Mouse (Mus musculus) stomach, embryonic 16.5 days (tissue): ENCODE results near the gene Krtap12-1. TPM values are rescaled to one million over a fixed set of nuclear protein-coding genes. Genes with fewer than 3 reads are reported as not detected.
A peak's percentile ranks its signal among the peaks of the same experiment; 100 is the strongest.
"Not testable (repeated sequence)": the region's sequence is repeated elsewhere in the genome, so short reads cannot be mapped to it uniquely, and the experiment has no call there.

Experiments used
- ATAC-seq: fragments of 200-750 bp; cut with Nextera tagmentation; 2 replicates; pipeline ENCODE4 v1.8.0; 2017; ENCODE audit warnings: moderate number of reproducible peaks, moderate TSS enrichment; ENCODE audit not compliant: insufficient read depth, low FRiP score
- H3K27ac ChIP-seq: fragments of 300-500 bp; sonication (generic); 2 replicates; pipeline ENCODE4 v1.5.1; 2014; ENCODE audit warnings: low read length
- H3K27me3 ChIP-seq: fragments of 300-500 bp; sonication (generic); 2 replicates; pipeline ENCODE4 v1.6.1; 2014; ENCODE audit warnings: low read length, control low read depth, mixed read lengths; ENCODE audit not compliant: control insufficient read depth, insufficient read depth
- H3K36me3 ChIP-seq: fragments of 300-500 bp; sonication (generic); 2 replicates; pipeline ENCODE4 v1.6.1; 2014; ENCODE audit warnings: low read length; ENCODE audit not compliant: control insufficient read depth, insufficient read depth
- H3K4me1 ChIP-seq: fragments of 300-500 bp; sonication (generic); 2 replicates; pipeline ENCODE4 v1.6.1; 2014; ENCODE audit warnings: low read length, control low read depth, mixed read lengths; ENCODE audit not compliant: control insufficient read depth, insufficient read depth
- H3K4me2 ChIP-seq: fragments of 300-500 bp; sonication (generic); 2 replicates; pipeline ENCODE4 v1.6.1; 2014; ENCODE audit warnings: low read depth, low read length, mixed read lengths
- H3K4me3 ChIP-seq: fragments of 300-500 bp; sonication (generic); replicated peaks from 2 replicates; pipeline ENCODE4 v1.5.1; 2014; ENCODE audit warnings: mild to moderate bottlenecking, low read length
- H3K9ac ChIP-seq: fragments of 300-500 bp; sonication (generic); 2 replicates; pipeline ENCODE4 v1.6.1; 2014; ENCODE audit warnings: low read length
- H3K9me3 ChIP-seq: fragments of 300-500 bp; sonication (generic); replicated peaks from 2 replicates; pipeline ENCODE4 v1.6.1; 2016; ENCODE audit warnings: low read length, control low read depth; ENCODE audit not compliant: control insufficient read depth
- WGBS: fragments of 180-500 bp; shearing (Covaris S2); extraction: QIAGEN DNeasy Blood & Tissue Kit; methylation state at CpG from one replicate; pipeline ENCODE4 v1.1.7; 2014; 5-methylcytosine and 5-hydroxymethylcytosine counted together
- polyA plus RNA-seq: library from polyadenylated mRNA; unstranded; fragments of >200 nt; fragmentation: Nextera tagmentation; extraction: Ambion mirVana; gene quantifications from 2 replicates; pipeline ENCODE4 v1.2.1, GENCODE M21; 2015

Gene Krtap12-1
- polyA plus RNA-seq = not detected in 2 replicates

DNA sequence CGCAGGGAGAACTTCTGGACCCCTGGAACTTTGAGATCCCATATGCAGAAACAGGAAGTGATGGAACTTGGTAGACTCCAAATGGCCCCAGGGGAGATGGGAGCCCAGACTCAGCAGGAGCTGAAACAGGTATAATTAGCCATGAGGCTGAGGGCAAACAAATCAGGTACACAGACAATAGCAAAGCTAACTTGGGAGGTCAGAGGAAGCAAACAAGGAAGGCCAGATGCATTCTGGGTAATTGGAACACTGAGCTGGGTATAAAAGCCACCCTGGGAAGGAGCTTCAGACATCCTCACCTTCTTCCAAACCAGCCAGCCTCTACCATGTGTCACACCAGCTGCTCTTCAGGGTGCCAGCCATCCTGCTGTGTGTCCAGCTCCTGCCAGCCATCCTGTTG, at the start of gene Krtap12-1:
Gene Krtap12-1, plus strand, starts transcription at position 301 of the 400 bp plus-strand sequence.
- not testable (repeated sequence) for ATAC-seq

DNA sequence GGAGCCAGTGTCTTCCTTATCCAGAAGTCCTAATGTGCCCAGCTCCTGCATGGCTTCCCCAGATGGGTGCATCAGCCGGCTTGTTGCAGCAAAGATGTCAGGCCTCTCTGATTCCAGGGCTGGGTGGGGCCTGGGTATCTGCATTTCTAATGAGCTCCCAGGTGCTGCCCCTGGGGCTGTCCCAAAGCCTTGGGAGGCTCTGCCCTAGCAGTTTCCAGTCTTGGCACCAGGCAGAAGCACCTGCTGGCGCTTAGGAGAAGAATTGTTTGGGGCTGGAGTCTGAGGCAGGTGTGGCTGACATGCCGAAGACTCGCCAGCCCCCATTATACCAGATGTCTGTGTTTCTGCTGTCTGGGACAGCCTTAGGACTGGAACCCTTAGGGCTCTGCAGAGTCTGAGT, 49.7 kb upstream of the Krtap12-1 start:
- Histone ChIP-seq H3K27ac (no peak overlapping the region), H3K36me3 (no peaks in the 10 kb centered on the region), H3K9ac (no peak overlapping the region), H3K4me1 (no peaks in the 10 kb centered on the region), H3K4me3 (no peak overlapping the region), H3K9me3 (no peaks in the 10 kb centered on the region), H3K4me2 (no peak overlapping the region), H3K27me3 (no peaks in the 10 kb centered on the region)
- ATAC-seq = no peak
- WGBS = 71% methylated on average over 4 of the region's 4 CpGs

More for the DNA sequence above, at the start of gene Krtap12-1:
- H3K36me3 ChIP-seq, H3K27me3 ChIP-seq, H3K9ac ChIP-seq, H3K4me2 ChIP-seq, H3K4me1 ChIP-seq, H3K4me3 ChIP-seq, H3K9me3 ChIP-seq, H3K27ac ChIP-seq: not testable (repeated sequence)
- 85% methylated on average over 1 of the region's 1 CpGs for WGBS

DNA sequence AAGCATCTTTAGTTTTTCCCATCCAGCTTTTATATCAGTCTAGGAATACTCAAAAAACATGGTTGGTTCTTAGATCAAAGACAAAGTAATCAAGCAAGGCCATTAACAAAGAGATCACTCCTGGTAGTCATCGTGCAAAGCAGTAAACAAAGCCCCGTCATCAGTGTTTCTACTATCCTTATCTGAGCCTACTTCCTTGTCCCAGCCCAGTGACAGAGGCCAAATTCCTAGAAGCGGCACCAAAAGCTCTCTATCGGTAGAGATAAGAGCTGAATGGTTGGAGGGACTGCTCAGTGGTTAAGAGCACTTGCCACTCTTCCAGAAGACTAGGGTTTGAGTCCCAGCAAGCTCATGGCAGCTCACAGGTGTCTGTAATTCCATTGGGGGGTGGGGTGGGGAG, 48.9 kb upstream of the Krtap12-1 start:
- 28% methylated on average over 4 of the region's 4 CpGs for WGBS
- H3K36me3 ChIP-seq = no peaks in the 10 kb centered on the region
- H3K27me3 ChIP-seq = peaks cover 7% of the 10 kb centered on the region; the same call in 1 of the 2 replicates
- H3K9ac ChIP-seq = no peak overlapping the region
- no peak overlapping the region for H3K27ac ChIP-seq
- no peak for ATAC-seq
- H3K4me3 ChIP-seq = no peak overlapping the region
- H3K4me2 ChIP-seq = no peak overlapping the region
- no peaks in the 10 kb centered on the region for H3K4me1 ChIP-seq
- H3K9me3 ChIP-seq = no peaks in the 10 kb centered on the region

DNA sequence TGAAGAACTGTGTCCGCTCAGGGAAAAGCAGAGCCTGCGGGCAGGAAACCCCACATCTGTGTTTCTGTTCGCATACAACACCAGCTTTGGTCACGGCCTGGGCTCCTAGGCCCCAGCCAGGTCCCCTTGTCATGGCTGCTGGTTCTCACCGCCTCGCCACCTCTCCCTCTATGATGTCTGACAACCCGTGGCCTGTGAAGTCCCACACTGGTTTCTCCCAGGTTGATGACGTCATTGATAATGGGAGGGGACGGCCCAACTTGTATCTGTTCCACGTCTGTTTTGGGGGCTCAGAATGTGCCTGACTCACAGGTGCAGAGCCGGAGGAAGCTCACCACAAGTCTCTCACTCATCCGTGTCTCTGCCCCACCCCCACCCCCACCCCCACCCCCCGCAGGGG, 46.6 kb upstream of the Krtap12-1 start:
- 61% methylated on average over 13 of the region's 13 CpGs for WGBS
- Histone ChIP-seq H3K27ac (no peak overlapping the region), H3K36me3 (no peaks in the 10 kb centered on the region), H3K4me3 (no peak overlapping the region), H3K4me2 (no peak overlapping the region), H3K9me3 (no peaks in the 10 kb centered on the region), H3K4me1 (0 out of 2 replicates have a peak, but pooled peaks cover 9% of the 10 kb centered on the region), H3K27me3 (peaks cover 28% of the 10 kb centered on the region), H3K9ac (no peak overlapping the region)
- ATAC-seq = no peak

DNA sequence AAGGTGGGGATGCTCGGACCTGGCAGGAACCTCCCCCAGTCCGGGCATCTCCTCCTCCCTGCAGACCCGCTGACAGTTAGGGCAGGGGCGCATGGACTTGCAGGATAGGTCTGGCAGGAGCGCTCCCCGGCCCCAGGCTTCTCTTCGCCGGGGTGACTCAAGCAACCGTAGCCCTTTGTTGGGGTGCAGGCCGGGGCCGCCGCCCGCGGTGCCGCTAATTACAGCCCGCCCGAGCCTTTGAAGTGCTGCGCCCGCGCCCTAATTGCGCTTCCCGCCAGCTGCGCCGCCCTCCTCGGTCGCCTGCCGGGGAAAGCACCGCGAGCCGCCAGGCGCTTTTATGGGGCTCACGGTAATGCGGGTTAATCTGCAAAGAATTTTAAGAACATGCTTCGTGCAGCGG, 42.8 kb upstream of the Krtap12-1 start:
- Histone ChIP-seq H3K36me3 (no peaks in the 10 kb centered on the region), H3K27me3 (peaks cover 32% of the 10 kb centered on the region)
- under 1% methylated on average over 35 of the region's 35 CpGs for WGBS

DNA sequence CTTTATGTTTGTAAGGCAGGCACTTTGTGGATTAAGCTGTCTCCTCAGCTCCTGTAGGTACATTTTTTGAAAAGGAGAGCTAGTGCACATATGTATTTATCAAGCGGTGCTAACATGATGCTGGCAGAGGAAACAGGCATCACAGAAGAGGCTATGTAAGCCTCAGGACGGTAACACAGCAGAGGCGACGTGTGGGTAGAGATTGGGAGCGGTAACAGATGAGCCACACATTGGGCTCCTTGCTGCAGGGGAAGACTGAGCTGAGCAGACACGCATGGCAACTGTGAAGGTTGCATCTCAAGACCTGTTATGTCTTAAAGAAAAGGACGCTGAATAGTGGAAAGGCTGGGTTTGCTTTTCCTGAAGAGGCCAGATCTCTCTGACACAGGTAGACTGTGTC, 37.4 kb upstream of the Krtap12-1 start:
- no peak for ATAC-seq
- Histone ChIP-seq H3K9ac (no peak overlapping the region), H3K27ac (no peak overlapping the region), H3K27me3 (peaks cover 10% of the 10 kb centered on the region), H3K4me1 (peaks cover 4% of the 10 kb centered on the region; the same call in 1 of the 2 replicates), H3K36me3 (no peaks in the 10 kb centered on the region), H3K4me2 (no peak overlapping the region), H3K9me3 (no peaks in the 10 kb centered on the region), H3K4me3 (no peak overlapping the region)
- WGBS = 74% methylated on average over 7 of the region's 7 CpGs

More for the DNA sequence above, 42.8 kb upstream of the Krtap12-1 start:
- Histone ChIP-seq H3K4me3 (peak overlapping the region; percentile 37), H3K9me3 (no peaks in the 10 kb centered on the region), H3K4me1 (0 out of 2 replicates have a peak, but pooled peaks cover 9% of the 10 kb centered on the region), H3K9ac (peak overlapping the region; percentile 42; the same call in 1 of the 2 replicates), H3K4me2 (peak overlapping the region; percentile 55), H3K27ac (no peak overlapping the region)
- no peak for ATAC-seq

DNA sequence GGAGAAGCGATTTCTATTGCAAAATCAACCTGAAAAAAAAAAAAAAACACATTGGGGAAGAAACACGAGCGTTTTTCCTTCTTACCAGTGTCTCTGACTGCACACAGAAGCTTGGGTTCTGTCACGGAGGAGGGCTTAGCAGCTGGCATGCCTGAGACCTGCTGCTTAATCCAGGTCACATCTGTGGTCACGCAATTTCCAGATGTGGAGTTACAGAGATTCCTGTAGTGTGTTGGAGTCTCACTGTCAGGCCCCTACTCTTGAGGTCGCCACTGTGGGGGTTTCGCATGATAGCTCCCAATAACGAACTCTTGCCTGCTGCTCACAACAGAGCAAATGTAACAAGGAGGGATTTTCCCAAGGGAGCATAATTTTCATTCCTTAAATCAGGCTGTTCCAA, 36.2 kb upstream of the Krtap12-1 start:
- Histone ChIP-seq H3K9ac (no peak overlapping the region), H3K36me3 (no peaks in the 10 kb centered on the region), H3K9me3 (no peaks in the 10 kb centered on the region), H3K27ac (no peak overlapping the region), H3K4me3 (no peak overlapping the region), H3K4me1 (peaks cover 3% of the 10 kb centered on the region; the same call in 1 of the 2 replicates), H3K4me2 (no peak overlapping the region), H3K27me3 (peaks cover under 1% of the 10 kb centered on the region; the same call in 1 of the 2 replicates)
- WGBS = 33% methylated on average over 8 of the region's 8 CpGs
- ATAC-seq = no peak

DNA sequence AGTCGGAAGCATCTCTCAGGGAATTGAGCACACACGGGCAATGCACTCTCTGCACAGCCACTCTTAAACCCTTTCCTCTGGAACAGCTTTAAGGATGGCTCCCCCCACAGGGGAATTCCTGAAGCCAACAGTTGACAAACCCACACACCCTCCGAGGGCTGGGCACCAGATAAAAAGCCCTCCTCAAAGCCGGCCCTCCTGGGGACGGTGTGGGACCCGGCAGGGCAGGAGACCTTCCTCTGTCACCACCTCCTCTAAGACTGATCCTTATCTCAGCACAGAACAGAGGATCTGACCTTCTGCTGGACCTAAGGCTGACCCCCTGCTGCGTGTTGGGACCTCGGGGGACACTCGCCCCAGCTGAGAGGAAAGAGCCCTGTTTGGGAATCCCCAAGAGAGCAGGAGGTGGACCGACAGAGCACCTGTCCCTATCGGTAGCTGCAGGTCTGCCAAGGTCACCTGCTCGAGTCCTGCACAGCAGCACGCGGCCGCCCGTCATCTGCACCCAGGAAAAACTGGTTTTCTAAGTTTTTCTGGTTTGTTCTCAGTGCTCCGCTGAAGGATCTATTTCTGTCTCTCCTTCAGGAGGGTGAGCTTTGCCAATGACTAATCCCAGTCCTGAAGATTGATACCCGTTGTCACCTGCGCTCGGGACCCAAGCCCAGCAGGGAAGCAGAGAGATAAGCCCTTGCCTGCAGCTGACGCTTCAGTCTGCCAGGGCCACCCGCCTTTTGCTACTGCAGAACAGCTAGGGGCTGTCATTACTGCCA, 34.3 kb upstream of the Krtap12-1 start, which contains the start of gene Tspear:
Gene Tspear, plus strand, starts transcription at position 675 of the 770 bp plus-strand sequence.
- H3K27ac ChIP-seq = peak within 1 kb of the TSS; percentile 74
- no peak within 1 kb of the TSS for H3K4me3 ChIP-seq
- H3K4me1 ChIP-seq = peaks cover 3% of the 10 kb centered on the region; the same call in 1 of the 2 replicates
- WGBS = 7% methylated on average over 22 of the region's 22 CpGs
- H3K4me2 ChIP-seq = peak within 1 kb of the TSS; percentile 33
- H3K27me3 ChIP-seq = no peaks in the 10 kb centered on the region; the same call in 1 of the 2 replicates
- ATAC-seq = peak; percentile 73; the same call in 1 of the 2 replicates
- no peaks in the 10 kb centered on the region for H3K36me3 ChIP-seq
- no peaks in the 10 kb centered on the region for H3K9me3 ChIP-seq
- H3K9ac ChIP-seq = peak within 1 kb of the TSS; percentile 31; the same call in 1 of the 2 replicates

DNA sequence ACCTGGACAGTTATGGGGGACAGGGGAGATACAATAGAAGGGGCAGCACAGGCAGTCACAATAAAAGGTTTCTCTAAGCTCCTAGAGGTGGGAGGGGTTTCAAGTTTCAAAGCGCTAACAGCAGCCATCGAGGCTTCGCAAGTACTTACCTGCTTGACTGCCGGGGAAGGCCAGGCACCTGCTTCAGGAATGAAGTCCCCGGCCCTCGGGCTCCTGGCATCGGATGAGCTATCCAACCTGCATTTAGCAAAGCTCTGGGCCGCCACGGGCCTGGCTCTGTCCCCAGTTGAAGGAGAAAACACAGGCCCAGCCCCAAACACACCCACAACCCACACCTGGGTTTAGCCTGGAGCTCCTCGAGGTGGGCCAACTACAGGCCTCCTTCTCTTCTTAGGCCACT, 33.4 kb upstream of the Krtap12-1 start:
- no peak overlapping the region for H3K9ac ChIP-seq
- H3K4me3 ChIP-seq = no peak overlapping the region
- peak overlapping the region; percentile 65; the same call in 1 of the 2 replicates for H3K27ac ChIP-seq
- H3K4me2 ChIP-seq = no peak overlapping the region
- H3K9me3 ChIP-seq = no peaks in the 10 kb centered on the region
- peaks cover 3% of the 10 kb centered on the region; the same call in 1 of the 2 replicates for H3K4me1 ChIP-seq
- ATAC-seq = no peak
- H3K36me3 ChIP-seq = no peaks in the 10 kb centered on the region
- 32% methylated on average over 10 of the region's 10 CpGs for WGBS
- H3K27me3 ChIP-seq = no peaks in the 10 kb centered on the region; the same call in 1 of the 2 replicates
